Mouse (Mus musculus): ENCODE results near the gene Rnft2. TPM values are rescaled to one million over a fixed set of nuclear protein-coding genes. Genes with fewer than 3 reads are reported as not detected.
A peak's percentile ranks its signal among the peaks of the same experiment; 100 is the strongest.

Rnft2 gene
- polyA plus RNA-seq, 1 experiment = 53.8 TPM

- Histone ChIP-seq H3K4me3 (replicated peaks; ENCODE audit: insufficient read depth, low read depth, low read length) (no peak overlapping the region), H3K27me3 (ENCODE audit: control insufficient read depth, insufficient read depth, low read length) (no peaks in the 10 kb centered on the region), H3K4me1 (ENCODE audit: control insufficient read depth, insufficient read depth, low read length) (peaks cover 19% of the 10 kb centered on the region), H3K27ac (ENCODE audit: insufficient read depth, low read length) (no peak overlapping the region)
- no peak for TF ChIP-seq POLR2A (IDR thresholded peaks at IDR 0.05; ENCODE audit: borderline replicate concordance, insufficient read depth, low read length)
- no peak for TF ChIP-seq CTCF (IDR thresholded peaks at IDR 0.05; ENCODE audit: borderline replicate concordance, insufficient read depth, low read depth, low read length)
- 78% methylated on average over 9 of the region's 9 CpGs for WGBS
- DNase-seq = no peak
Observed at GRCm38 (mm10) chr5:118261181-118261580, 16.3 kb upstream of the Rnft2 start.

GRCm38 (mm10) chr5:118260642-118261041 lies 15.7 kb upstream of the Rnft2 start:
- 53% methylated on average over 11 of the region's 11 CpGs for WGBS
- peak; percentile 51 to 73 for DNase-seq
- H3K27me3 ChIP-seq (ENCODE audit: control insufficient read depth, insufficient read depth, low read length) = no peaks in the 10 kb centered on the region
- H3K4me3 ChIP-seq (replicated peaks; ENCODE audit: insufficient read depth, low read depth, low read length) = no peak overlapping the region
- H3K4me1 ChIP-seq (ENCODE audit: control insufficient read depth, insufficient read depth, low read length) = peaks cover 19% of the 10 kb centered on the region
- TF ChIP-seq CTCF (IDR thresholded peaks at IDR 0.05; ENCODE audit: borderline replicate concordance, insufficient read depth, low read depth, low read length) (no peak), POLR2A (IDR thresholded peaks at IDR 0.05; ENCODE audit: borderline replicate concordance, insufficient read depth, low read length) (no peak)
- no peak overlapping the region for H3K27ac ChIP-seq (ENCODE audit: insufficient read depth, low read length)

GRCm38 (mm10) chr5:118260055-118260454 lies 15.1 kb upstream of the Rnft2 start:
- Histone ChIP-seq H3K4me1 (ENCODE audit: control insufficient read depth, insufficient read depth, low read length) (peaks cover 19% of the 10 kb centered on the region), H3K27ac (ENCODE audit: insufficient read depth, low read length) (no peak overlapping the region), H3K27me3 (ENCODE audit: control insufficient read depth, insufficient read depth, low read length) (no peaks in the 10 kb centered on the region), H3K4me3 (replicated peaks; ENCODE audit: insufficient read depth, low read depth, low read length) (no peak overlapping the region)
- WGBS = 92% methylated on average over 10 of the region's 10 CpGs
- DNase-seq = no peak
- TF ChIP-seq CTCF (IDR thresholded peaks at IDR 0.05; ENCODE audit: borderline replicate concordance, insufficient read depth, low read depth, low read length) (no peak), POLR2A (IDR thresholded peaks at IDR 0.05; ENCODE audit: borderline replicate concordance, insufficient read depth, low read length) (no peak)

GRCm38 (mm10) chr5:118259636-118260035 lies 14.7 kb upstream of the Rnft2 start:
- Histone ChIP-seq H3K27ac (ENCODE audit: insufficient read depth, low read length) (no peak overlapping the region), H3K27me3 (ENCODE audit: control insufficient read depth, insufficient read depth, low read length) (no peaks in the 10 kb centered on the region), H3K4me1 (ENCODE audit: control insufficient read depth, insufficient read depth, low read length) (peaks cover 19% of the 10 kb centered on the region), H3K4me3 (replicated peaks; ENCODE audit: insufficient read depth, low read depth, low read length) (no peak overlapping the region)
- no peak for TF ChIP-seq POLR2A (IDR thresholded peaks at IDR 0.05; ENCODE audit: borderline replicate concordance, insufficient read depth, low read length)
- no peak for TF ChIP-seq CTCF (IDR thresholded peaks at IDR 0.05; ENCODE audit: borderline replicate concordance, insufficient read depth, low read depth, low read length)
- WGBS = 77% methylated on average over 6 of the region's 6 CpGs
- no peak for DNase-seq

DNA sequence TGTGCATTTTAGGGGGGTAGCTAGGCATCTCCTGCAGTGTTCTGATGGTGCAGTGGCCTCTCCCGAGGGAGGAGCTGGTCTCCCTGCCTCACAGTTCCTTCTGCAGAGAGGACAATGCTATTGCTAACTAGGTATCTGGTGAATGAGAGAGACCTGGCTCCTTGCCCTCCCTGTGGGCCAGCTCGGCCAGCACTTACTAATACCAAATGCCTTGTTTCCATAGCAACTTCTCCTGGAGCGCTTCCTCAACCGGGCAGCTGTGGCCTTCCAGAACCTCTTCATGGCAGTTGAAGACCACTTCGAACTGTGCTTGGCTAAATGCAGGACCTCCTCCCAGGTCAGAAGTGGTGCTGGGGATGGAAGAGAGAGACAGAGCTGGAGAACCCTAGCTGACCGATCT lies 14.2 kb upstream of the Rnft2 start:
- TF ChIP-seq POLR2A (IDR thresholded peaks at IDR 0.05; ENCODE audit: borderline replicate concordance, insufficient read depth, low read length) = no peak
- no peak for TF ChIP-seq CTCF (IDR thresholded peaks at IDR 0.05; ENCODE audit: borderline replicate concordance, insufficient read depth, low read depth, low read length)
- 23% methylated on average over 6 of the region's 6 CpGs for WGBS
- H3K27me3 ChIP-seq (ENCODE audit: control insufficient read depth, insufficient read depth, low read length) = no peaks in the 10 kb centered on the region
- H3K4me1 ChIP-seq (ENCODE audit: control insufficient read depth, insufficient read depth, low read length) = peaks cover 19% of the 10 kb centered on the region
- no peak overlapping the region for H3K27ac ChIP-seq (ENCODE audit: insufficient read depth, low read length)
- no peak overlapping the region for H3K4me3 ChIP-seq (replicated peaks; ENCODE audit: insufficient read depth, low read depth, low read length)
- peak; percentile 65 to 72 for DNase-seq

DNA sequence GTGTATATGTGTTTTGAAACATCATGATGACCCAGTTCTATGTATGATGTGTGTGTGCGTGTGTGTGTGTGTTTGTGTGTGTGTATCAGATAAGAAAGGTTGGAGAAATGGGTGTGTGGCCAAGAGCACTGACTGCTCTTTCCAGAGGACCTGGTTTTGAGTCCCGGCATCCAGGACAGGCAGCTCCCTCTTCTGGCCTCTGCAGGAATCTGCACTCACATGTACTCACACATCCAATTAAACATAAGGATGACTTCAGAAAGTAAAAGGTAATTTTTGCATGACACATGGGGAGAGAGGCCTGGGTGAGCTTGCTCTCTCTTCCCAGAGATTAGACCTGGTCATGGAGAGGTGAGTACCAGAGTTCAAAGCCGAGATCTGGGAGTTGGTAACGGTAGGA lies 12.1 kb upstream of the Rnft2 start:
- Histone ChIP-seq H3K27me3 (ENCODE audit: control insufficient read depth, insufficient read depth, low read length) (no peaks in the 10 kb centered on the region), H3K27ac (ENCODE audit: insufficient read depth, low read length) (no peak overlapping the region), H3K4me1 (ENCODE audit: control insufficient read depth, insufficient read depth, low read length) (peaks cover 19% of the 10 kb centered on the region), H3K4me3 (replicated peaks; ENCODE audit: insufficient read depth, low read depth, low read length) (no peak overlapping the region)
- 95% methylated on average over 4 of the region's 4 CpGs for WGBS
- TF ChIP-seq CTCF (IDR thresholded peaks at IDR 0.05; ENCODE audit: borderline replicate concordance, insufficient read depth, low read depth, low read length) (0 out of 2 replicates have a peak, but pooled peaks have one; percentile 14), POLR2A (IDR thresholded peaks at IDR 0.05; ENCODE audit: borderline replicate concordance, insufficient read depth, low read length) (no peak)
- no peak for DNase-seq

GRCm38 (mm10) chr5:118253551-118253950 lies 8.6 kb upstream of the Rnft2 start:
- WGBS = 88% methylated on average over 3 of the region's 3 CpGs
- H3K4me1 ChIP-seq (ENCODE audit: control insufficient read depth, insufficient read depth, low read length) = peaks cover 7% of the 10 kb centered on the region
- H3K4me3 ChIP-seq (replicated peaks; ENCODE audit: insufficient read depth, low read depth, low read length) = no peak overlapping the region
- H3K27me3 ChIP-seq (ENCODE audit: control insufficient read depth, insufficient read depth, low read length) = no peaks in the 10 kb centered on the region
- TF ChIP-seq CTCF (IDR thresholded peaks at IDR 0.05; ENCODE audit: borderline replicate concordance, insufficient read depth, low read depth, low read length) = no peak
- no peak for TF ChIP-seq POLR2A (IDR thresholded peaks at IDR 0.05; ENCODE audit: borderline replicate concordance, insufficient read depth, low read length)
- DNase-seq = no peak
- H3K27ac ChIP-seq (ENCODE audit: insufficient read depth, low read length) = no peak overlapping the region

- Histone ChIP-seq H3K27me3 (ENCODE audit: control insufficient read depth, insufficient read depth, low read length) (no peaks in the 10 kb centered on the region), H3K4me3 (replicated peaks; ENCODE audit: insufficient read depth, low read depth, low read length) (no peak overlapping the region), H3K27ac (ENCODE audit: insufficient read depth, low read length) (no peak overlapping the region), H3K4me1 (ENCODE audit: control insufficient read depth, insufficient read depth, low read length) (peaks cover 14% of the 10 kb centered on the region)
- 38% methylated on average over 6 of the region's 7 CpGs for WGBS
- TF ChIP-seq POLR2A (IDR thresholded peaks at IDR 0.05; ENCODE audit: borderline replicate concordance, insufficient read depth, low read length) = no peak
- no peak for TF ChIP-seq CTCF (IDR thresholded peaks at IDR 0.05; ENCODE audit: borderline replicate concordance, insufficient read depth, low read depth, low read length)
- no peak for DNase-seq
Observed at GRCm38 (mm10) chr5:118250987-118251386, 6.1 kb upstream of the Rnft2 start.

Measured in cerebellum, adult 2 months (tissue).